Mouse (Mus musculus): ENCODE results near the gene Gga3. TPM values are rescaled to one million over a fixed set of nuclear protein-coding genes. Genes with fewer than 3 reads are reported as not detected.

The Gga3 gene
- total RNA-seq, 4 experiments from 2014 or later = 10.3 to 14.5 (median 11.6) TPM

- DNase-seq (ENCODE audit: low spot score in 2 of 2) = no peak
Measured at GRCm38 (mm10) chr11:115630532-115631504, 27.0 kb upstream of the Gga3 start.

DNA sequence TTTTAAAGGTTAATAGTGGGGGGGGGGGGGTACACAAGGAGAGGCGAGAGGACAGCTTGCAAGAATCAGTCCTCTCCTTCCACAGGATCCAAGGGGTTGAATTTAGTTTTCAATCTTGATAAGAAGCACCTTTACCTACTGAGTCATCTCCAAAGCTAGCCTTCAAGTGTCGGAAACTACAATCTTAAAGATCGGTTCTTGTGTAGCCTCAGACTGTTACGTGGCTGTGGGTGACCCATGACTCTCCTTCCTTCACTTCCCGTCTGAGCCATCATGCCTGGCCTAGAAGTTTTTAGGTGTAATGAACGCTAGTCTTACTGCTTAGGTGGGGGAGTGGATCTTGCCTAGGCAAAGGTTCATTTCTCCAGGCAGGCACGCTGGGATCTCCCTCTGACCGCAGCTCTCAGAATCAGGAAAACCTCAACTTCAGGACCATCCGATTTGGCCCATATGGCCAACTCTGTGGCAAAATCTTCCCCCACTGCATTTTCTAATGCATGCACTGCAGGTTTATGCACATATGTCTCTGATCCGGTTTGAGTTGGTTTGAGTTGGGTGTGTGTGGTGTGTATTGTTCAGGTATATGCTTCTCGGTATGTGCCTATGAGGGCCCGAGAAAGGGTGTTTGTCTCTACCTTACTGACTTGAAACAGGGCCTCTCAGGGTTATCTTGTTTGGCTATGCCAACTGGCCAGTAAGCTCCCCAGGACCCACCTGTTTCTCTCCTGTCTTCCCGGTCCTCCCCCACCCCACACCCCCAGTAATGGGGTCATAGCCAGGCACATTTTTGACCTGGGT is 26.1 kb upstream of the Gga3 start:
- DNase-seq (ENCODE audit: low spot score in 2 of 2) = no peak

GRCm38 (mm10) chr11:115628465-115629101 is 24.7 kb upstream of the Gga3 start:
- DNase-seq (ENCODE audit: low spot score in 2 of 2) = no peak

DNA sequence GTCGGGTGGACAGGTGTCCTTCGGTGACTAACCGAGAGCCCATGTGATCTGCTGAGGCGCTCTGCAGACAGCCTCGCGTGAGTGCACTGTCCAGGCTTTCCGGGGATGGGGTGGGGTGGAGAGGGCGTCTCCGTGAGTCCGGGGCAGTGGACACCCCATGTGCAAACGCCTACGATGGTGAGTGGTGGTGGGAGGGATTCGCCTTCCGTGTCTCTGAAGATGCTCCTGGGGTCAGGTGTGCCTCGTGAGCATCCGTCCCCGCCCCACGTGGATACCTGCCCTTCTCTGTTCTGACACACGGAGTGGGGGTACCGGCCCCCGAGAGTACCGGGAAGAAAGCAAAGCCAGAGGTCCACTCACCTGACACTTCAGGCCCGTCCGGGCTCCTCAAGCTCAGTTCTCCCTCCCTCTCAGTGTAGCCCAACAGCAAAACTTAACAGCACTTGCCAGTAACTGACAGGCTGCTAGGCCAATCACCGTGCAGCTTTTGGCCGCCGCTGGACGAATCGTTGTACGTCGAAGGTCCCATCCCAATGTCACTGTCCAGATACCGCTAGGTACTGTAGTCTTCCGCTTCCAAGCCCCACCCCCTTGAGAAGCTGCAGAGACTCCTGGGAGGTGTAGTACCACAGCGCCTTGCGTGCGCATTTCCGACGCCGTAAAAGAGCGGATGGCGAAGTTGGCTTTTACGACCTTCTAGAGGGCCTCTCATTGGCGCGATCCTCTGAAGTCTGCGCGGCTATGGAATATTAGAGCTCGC is 24.0 kb upstream of the Gga3 start, which contains the start of gene Slc25a19:
Gene Slc25a19, minus strand, starts transcription at position 591 of the 760 bp plus-strand sequence.
- DNase-seq (ENCODE audit: low spot score in 2 of 2) = peak; percentile 99

GRCm38 (mm10) chr11:115626824-115627616 is 23.2 kb upstream of the Gga3 start:
- DNase-seq (ENCODE audit: low spot score in 2 of 2) = no peak

DNA sequence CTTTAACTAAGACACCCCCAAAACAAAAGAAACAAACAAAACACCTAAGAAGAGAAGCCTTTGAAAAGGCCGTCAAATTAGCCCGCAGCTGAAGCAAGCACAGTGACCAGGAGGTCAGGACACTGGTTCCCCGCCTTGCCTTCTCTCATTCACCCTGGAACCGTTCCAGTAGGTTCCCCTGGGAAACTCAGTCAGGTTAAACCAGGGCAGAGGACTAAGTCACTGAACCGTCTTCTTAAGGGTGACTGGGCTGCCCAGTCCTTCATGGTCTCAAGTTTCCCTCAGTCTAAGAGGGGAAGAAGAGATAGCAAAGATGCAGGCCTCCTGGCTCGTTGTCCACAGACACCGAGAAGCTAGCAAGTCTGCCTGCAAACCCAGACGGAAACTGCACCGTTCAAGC is 22.0 kb upstream of the Gga3 start:
- DNase-seq (ENCODE audit: low spot score in 2 of 2) = peak; percentile 51 to 53

DNA sequence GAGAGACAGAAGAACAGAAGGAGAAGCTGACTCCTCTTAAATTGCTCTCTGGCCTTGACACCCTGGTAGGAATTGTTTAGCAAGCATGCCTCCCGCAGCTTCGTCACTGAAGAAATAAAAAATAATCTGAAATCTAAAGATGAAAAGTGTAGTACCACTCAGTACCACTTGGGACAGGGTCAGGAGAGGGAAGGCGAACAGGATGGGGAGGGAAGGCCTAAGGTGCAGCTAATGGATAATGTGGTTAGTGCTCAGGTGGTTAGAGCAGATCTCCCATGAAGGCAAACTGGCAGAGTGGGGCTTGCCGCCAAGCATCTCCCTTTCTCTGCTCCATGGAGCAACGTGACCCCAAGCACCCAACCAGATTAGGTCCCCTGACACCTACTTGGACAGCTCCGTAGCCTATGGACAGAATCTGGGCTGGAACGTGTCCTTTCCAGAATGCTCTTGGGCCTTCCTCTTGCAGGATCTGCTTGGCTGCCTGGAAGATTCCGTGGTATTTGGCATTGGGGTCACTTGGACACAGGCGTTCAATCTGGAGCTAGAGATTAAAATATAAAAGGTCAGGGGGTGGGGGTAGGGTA is 19.7 kb upstream of the Gga3 start:
- DNase-seq (ENCODE audit: low spot score in 2 of 2) = no peak

- DNase-seq (ENCODE audit: low spot score in 2 of 2) = no peak
Measured at GRCm38 (mm10) chr11:115619949-115620348, 16.1 kb upstream of the Gga3 start.

GRCm38 (mm10) chr11:115618732-115619516 is 15.1 kb upstream of the Gga3 start:
- no peak for DNase-seq (ENCODE audit: low spot score in 2 of 2)

DNA sequence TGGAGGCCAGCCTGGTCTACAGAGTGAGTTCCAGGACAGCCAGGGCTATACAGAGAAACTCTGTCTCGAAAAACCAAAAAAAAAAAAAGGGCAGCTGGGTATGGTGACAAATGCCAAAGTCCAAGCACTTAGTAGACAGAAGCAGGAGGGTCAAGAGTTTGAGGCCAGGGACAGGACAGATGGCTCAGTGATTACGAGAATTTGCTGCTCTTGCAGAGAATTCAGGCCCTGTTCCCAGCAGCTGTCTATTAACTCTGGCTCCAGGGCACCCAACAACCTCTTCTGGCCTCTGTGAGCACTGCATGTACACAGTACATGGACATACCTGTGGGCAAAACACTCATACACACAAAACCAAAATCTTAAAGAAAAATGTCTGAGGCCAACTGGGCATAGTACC is 14.2 kb upstream of the Gga3 start:
- DNase-seq (ENCODE audit: low spot score in 2 of 2) = no peak

DNA sequence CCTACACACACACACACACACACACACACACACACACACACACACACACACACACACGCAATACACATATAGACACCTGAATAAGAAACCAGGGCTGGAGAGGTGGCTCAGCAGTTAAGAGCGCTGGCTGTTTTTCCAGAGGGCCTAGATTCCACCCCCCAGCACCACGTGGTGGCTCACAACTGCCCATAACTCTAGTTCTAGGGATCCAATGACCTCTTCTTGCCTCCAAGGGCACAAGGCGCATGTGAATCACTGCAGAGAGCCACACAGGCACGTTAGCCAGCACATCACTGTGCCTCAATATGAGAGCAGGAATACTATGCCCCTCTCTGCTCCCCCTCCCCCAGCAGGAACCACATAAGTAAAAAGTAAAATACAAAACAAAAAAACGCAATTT is 13.0 kb upstream of the Gga3 start:
- DNase-seq (ENCODE audit: low spot score in 2 of 2) = no peak

DNA sequence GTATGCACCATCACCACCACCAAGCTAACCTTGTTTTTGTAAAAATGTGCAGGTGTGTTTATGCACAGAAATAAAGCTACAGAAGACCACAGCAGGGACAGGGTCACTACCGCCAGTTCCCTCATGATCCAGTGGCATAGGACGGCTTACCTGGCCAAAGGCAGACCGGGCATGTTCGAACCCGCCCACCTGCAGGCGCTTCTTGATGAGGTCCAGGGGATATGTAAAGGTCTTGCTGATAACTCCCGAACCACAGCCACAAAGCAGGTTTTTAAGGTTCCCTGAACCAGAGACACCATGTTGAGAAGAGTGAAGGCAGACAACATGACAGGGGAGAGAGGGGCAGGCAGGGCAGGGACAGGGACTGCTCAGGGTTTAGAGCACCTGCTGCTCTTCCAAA is 12.5 kb upstream of the Gga3 start:
- no peak for DNase-seq (ENCODE audit: low spot score in 2 of 2)

GRCm38 (mm10) chr11:115615875-115616274 is 12.0 kb upstream of the Gga3 start:
- no peak for DNase-seq (ENCODE audit: low spot score in 2 of 2)

DNA sequence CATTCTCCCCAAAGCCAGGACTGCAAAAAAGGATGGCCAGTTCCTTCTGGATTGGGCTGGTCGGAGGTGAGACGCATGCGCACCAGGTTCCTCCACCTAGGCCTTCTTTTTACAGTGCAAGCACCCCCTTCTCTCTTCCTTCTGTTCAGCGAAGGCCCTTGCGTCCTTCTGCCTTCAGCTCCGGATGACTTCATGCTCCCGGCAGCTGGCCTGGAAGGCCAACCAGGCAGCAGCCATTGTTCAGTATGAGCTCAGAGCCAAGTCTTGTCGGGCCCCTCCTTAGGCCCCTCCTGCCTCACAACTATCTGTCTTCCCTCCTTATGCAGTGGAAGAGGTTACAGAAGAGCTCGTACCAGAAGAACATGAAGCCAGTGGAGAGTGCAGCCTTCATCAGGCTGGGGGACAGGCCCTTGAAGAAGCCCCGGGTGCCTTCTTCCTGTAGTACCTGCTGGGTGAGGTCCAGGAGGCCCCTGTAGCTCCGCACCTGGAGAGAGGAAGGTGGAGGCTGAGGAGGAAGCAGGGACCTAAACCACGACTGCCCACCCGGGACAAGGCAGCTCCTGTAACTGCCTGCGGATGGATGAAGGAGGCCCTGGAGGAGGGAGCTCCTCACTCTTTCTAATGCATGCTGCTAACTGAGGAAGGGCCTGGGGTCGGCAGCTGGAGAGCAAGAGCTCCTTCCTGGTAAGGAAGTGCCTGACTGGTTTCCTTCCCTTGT is 11.4 kb upstream of the Gga3 start:
- no peak for DNase-seq (ENCODE audit: low spot score in 2 of 2)

DNA sequence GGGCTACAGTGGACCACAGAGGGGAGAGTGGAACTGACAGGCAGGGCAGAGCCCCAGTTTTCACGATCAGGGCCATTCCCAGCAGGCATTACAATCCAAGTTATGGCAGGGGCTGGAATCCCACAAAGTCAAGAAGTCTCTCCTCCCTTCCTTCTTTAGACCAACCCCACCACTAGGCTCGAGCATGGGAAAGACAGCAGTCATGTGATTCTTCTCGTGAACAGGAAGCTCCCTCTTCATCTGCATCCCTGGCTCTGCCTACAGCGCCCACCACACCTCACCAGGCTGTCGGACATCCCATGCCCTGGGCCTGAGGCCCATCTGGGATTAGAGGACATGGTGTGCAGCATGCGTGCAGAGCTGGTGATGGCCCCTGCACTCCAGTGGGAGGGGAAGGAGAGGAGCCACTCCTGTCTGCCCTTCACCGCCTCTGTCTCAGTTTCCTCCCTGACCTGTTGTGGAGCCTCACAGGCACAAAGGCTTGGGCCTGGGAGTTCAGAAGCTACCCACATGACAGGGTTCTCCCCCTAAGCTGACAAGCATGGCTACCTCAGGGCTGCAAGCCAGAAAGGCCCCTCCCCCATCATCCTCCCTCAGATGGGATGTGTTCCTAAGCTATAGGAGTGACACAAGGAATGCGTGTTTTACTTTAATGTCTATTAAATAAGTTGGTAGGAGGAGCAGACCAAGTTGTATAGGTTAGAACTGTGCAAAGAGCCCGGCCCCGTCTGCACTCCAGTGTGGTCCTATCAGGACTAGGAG is 10.7 kb upstream of the Gga3 start:
- no peak for DNase-seq (ENCODE audit: low spot score in 2 of 2)

GRCm38 (mm10) chr11:115613138-115613945 is 9.5 kb upstream of the Gga3 start:
- DNase-seq (ENCODE audit: low spot score in 2 of 2) = no peak

All from gastrocnemius, adult 8-10 months (tissue).